Mouse (Mus musculus): Measurements from ENCODE around the gene Ddx43.
"Not testable (repeated sequence)": the region's sequence is repeated elsewhere in the genome, so short reads cannot be mapped to it uniquely, and the experiment has no call there.

GRCm38 (mm10) chr9:78350007-78350406 is 45.6 kb upstream of the Ddx43 start:
- not testable (repeated sequence) for TF ChIP-seq CTCF (IDR thresholded peaks at IDR 0.05; ENCODE audit: control insufficient read depth, insufficient read depth, insufficient replicate concordance, low read depth, low read length); POLR2A (IDR thresholded peaks at IDR 0.05; ENCODE audit: control insufficient read depth, low read depth, low read length)

Data from testis, adult 2 months (tissue).